Mouse (Mus musculus) thymus, postnatal 4 days (tissue): ENCODE results near the gene Evi2.

Experiments
- DNase-seq: peaks from one replicate; pipeline ENCODE4 v3.0.0; 2021

The Evi2 gene

GRCm38 (mm10) chr11:79523560-79524309, 6.7 kb downstream of the Evi2 start, which contains the start of gene Evi2b:
Evi2b (minus strand) TSS chr11:79523762.
- peak; percentile 68 for DNase-seq

- no peak for DNase-seq
Measured at GRCm38 (mm10) chr11:79522944-79523343, 7.4 kb downstream of the Evi2 start.

GRCm38 (mm10) chr11:79521930-79522329, 8.5 kb downstream of the Evi2 start:
- peak; percentile 38 for DNase-seq

GRCm38 (mm10) chr11:79520772-79521171, 9.6 kb downstream of the Evi2 start:
- no peak for DNase-seq

- DNase-seq = no peak
Measured at GRCm38 (mm10) chr11:79519878-79520291, 10.5 kb downstream of the Evi2 start.

GRCm38 (mm10) chr11:79519299-79519698, 11.1 kb downstream of the Evi2 start:
- no peak for DNase-seq

- no peak for DNase-seq
Measured at GRCm38 (mm10) chr11:79515798-79516197, 14.6 kb downstream of the Evi2 start.

GRCm38 (mm10) chr11:79515331-79515730, 15.1 kb downstream of the Evi2 start:
- no peak for DNase-seq

- no peak for DNase-seq
Measured at GRCm38 (mm10) chr11:79511970-79512369, 18.4 kb downstream of the Evi2 start.

GRCm38 (mm10) chr11:79504506-79504905, 25.9 kb downstream of the Evi2 start:
- DNase-seq = no peak

- DNase-seq = no peak
Measured at GRCm38 (mm10) chr11:79503845-79504244, 26.5 kb downstream of the Evi2 start, which contains the start of gene Omg. Omg (minus strand) TSS chr11:79504084.

GRCm38 (mm10) chr11:79502917-79503316, 27.5 kb downstream of the Evi2 start:
- DNase-seq = no peak

GRCm38 (mm10) chr11:79494976-79495800, 35.2 kb downstream of the Evi2 start:
- no peak for DNase-seq

GRCm38 (mm10) chr11:79484721-79485120, 45.7 kb downstream of the Evi2 start:
- no peak for DNase-seq

- DNase-seq = no peak
Measured at GRCm38 (mm10) chr11:79483876-79484528, 46.4 kb downstream of the Evi2 start.

- no peak for DNase-seq
Measured at GRCm38 (mm10) chr11:79483392-79483791, 47.0 kb downstream of the Evi2 start.

- DNase-seq = no peak
Measured at GRCm38 (mm10) chr11:79468097-79468496, 62.3 kb downstream of the Evi2 start.
